Mouse (Mus musculus) C2C12 (cell line): Measurements from ENCODE around the gene Ppp2r5d. TPM values are rescaled to one million over a fixed set of nuclear protein-coding genes. Genes with fewer than 3 reads are reported as not detected.

Experiments used
- H3K27me3 ChIP-seq: one replicate; pipeline ENCODE4 v1.6.1; 2011; ENCODE audit not compliant: control insufficient read depth, insufficient read depth, insufficient read length
- H3K36me3 ChIP-seq: one replicate; pipeline ENCODE4 v1.6.1; 2011; ENCODE audit not compliant: control insufficient read depth, insufficient read depth
- H3K4me3 ChIP-seq: one replicate; pipeline ENCODE4 v1.5.1; 2011; ENCODE audit warnings: mild to moderate bottlenecking, control low read depth; ENCODE audit not compliant: poor library complexity, insufficient read depth, severe bottlenecking
- H3K79me2 ChIP-seq: one replicate; pipeline ENCODE4 v1.6.1; 2011; ENCODE audit not compliant: control insufficient read depth, insufficient read depth
- H3K79me3 ChIP-seq: one replicate; pipeline ENCODE4 v1.6.1; 2011; ENCODE audit warnings: low read depth, control low read depth
- H3ac ChIP-seq: one replicate; pipeline ENCODE3; 2011; ENCODE audit warnings: low read depth; ENCODE audit not compliant: control insufficient read depth, insufficient read length
- CEBPB ChIP-seq: IDR thresholded peaks from one replicate; pipeline ENCODE4 v1.6.1; 2011; ENCODE audit warnings: low read depth, mild to moderate bottlenecking, control low read depth, moderate library complexity
- CTCF ChIP-seq: IDR thresholded peaks from one replicate; pipeline ENCODE4 v1.5.1; 2011; ENCODE audit not compliant: control insufficient read depth, insufficient read depth, insufficient read length
- FOSL1 ChIP-seq: IDR thresholded peaks from one replicate; pipeline ENCODE4 v1.8.0; 2011; ENCODE audit warnings: mild to moderate bottlenecking, low read length; ENCODE audit not compliant: poor library complexity, insufficient read depth, severe bottlenecking
- MAX ChIP-seq: IDR thresholded peaks from one replicate; pipeline ENCODE4 v1.6.1; 2011; ENCODE audit warnings: mild to moderate bottlenecking, control low read depth
- MYOD1 ChIP-seq: IDR thresholded peaks from one replicate; pipeline ENCODE4 v1.6.1; 2011; ENCODE audit warnings: low read depth; ENCODE audit not compliant: control insufficient read depth, insufficient read length
- MYOG ChIP-seq: IDR thresholded peaks from one replicate; pipeline ENCODE4 v1.6.1; 2011; ENCODE audit not compliant: control insufficient read depth, insufficient read length; ENCODE audit errors: extremely low read depth
- USF1 ChIP-seq: IDR thresholded peaks from one replicate; pipeline ENCODE4 v1.6.1; 2011; ENCODE audit warnings: low read depth, mild to moderate bottlenecking, control low read depth, moderate library complexity
- polyA plus RNA-seq: library from polyadenylated mRNA; unstranded; fragments of >200 nt; fragmentation: generic; extraction: Trizol; gene quantifications from one replicate; pipeline ENCODE4 v1.2.1, GENCODE M21; 2012; ENCODE audit warnings: missing spikeins

Gene Ppp2r5d
- polyA plus RNA-seq, 1 experiment, result 99.5 TPM

DNA sequence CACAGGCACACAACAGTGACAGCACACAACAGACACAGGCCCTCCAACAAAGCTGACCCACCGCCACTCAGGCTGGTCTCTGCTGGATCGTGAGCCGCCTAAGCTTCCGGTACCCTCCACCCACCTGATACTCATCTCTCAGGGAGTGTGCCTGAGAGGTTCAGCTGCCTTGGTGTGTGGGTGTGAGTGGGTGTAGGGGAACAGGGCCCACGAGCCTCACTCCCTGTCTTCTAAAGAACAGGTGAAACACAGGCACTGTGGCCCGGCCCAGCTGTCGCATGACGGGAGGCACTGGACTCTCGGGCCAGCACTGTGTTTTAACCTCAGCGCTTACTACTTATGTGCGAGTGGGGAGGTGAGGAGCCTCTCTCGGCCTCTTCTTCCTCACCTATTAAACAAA, 2.8 kb downstream of the Ppp2r5d start:
- H3K79me2 ChIP-seq, result peaks cover 76% of the 10 kb centered on the region
- H3K4me3 ChIP-seq, result no peak overlapping the region
- H3ac ChIP-seq, result peak overlapping the region; percentile 6
- H3K79me3 ChIP-seq, result peaks cover 48% of the 10 kb centered on the region
- TF ChIP-seq USF1 (no peak), CTCF (no peak), MAX (no peak), MYOG (no peak), CEBPB (no peak), MYOD1 (no peak), FOSL1 (no peak)
- no peaks in the 10 kb centered on the region for H3K27me3 ChIP-seq
- peaks cover 16% of the 10 kb centered on the region for H3K36me3 ChIP-seq

DNA sequence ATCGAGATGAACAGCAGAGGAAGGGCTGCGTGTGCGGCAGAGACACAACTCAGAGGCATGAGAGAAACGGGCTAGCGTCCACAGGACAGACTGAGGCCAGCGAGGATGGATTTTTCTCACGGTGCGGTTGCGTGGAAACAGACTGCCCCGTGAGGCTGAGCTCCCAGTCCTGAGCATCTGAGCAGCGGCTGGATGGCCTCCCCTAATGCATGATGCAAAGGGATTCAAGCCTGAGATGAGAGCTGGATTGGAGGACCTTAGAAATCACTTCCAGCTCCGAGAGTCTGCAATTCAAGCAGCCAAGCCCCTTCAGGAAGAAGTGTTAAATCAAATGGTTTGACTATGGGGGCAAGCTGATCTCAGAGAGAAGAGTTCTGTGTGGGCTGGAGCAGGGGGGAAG, 3.4 kb downstream of the Ppp2r5d start:
- Histone ChIP-seq H3K36me3 (peaks cover 17% of the 10 kb centered on the region), H3K4me3 (no peak overlapping the region), H3ac (no peak overlapping the region), H3K79me2 (peaks cover 82% of the 10 kb centered on the region), H3K79me3 (peaks cover 51% of the 10 kb centered on the region), H3K27me3 (no peaks in the 10 kb centered on the region)
- TF ChIP-seq MYOG, result no peak
- no peak for TF ChIP-seq CTCF
- TF ChIP-seq MYOD1, result no peak

DNA sequence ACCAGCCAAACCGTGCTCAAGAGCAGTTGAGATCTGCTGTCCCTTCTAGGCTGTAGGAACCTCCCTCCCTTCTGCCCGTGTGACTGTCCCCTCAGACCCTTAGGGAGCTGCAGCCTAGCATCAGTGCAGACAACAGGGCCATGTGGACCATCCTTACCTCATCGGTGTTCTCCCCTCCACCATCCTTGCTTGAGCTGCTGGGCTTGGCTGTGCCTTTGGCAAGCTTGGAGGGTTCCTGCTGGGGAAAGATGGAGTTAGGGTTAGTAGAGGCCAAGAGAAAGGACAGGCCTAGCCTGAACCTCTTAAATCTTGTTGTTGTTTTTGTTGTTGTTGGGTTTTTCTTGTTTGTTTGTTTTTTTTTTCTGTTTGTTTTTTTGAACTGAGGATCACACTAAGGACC, 5.0 kb downstream of the Ppp2r5d start:
- Histone ChIP-seq H3K79me2 (peaks cover 98% of the 10 kb centered on the region), H3K36me3 (peaks cover 17% of the 10 kb centered on the region), H3ac (no peak overlapping the region), H3K27me3 (no peaks in the 10 kb centered on the region), H3K4me3 (no peak overlapping the region), H3K79me3 (peaks cover 56% of the 10 kb centered on the region)
- TF ChIP-seq MAX, result no peak
- no peak for TF ChIP-seq MYOG
- no peak for TF ChIP-seq FOSL1
- TF ChIP-seq CTCF, result no peak
- no peak for TF ChIP-seq CEBPB
- TF ChIP-seq MYOD1, result no peak
- TF ChIP-seq USF1, result no peak

DNA sequence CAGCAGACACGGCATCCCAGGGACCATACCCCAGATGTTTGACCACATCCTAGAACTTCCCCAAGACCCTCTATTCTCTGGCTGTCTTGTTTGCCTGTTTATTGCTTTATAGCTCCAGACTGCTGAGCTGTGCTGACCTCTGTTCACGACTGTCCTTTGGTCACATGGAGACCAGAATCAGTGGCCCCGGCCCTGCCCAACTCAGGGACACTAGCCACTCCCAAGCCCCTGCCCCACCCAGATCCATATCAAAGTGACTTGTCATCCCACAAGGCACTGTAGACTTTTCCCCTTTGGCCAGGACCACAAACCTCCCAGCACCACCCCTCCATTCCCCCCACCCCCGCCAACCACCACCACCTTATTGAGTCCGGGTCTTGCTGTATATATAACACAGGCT, 5.7 kb downstream of the Ppp2r5d start:
- Histone ChIP-seq H3K36me3 (peaks cover 17% of the 10 kb centered on the region), H3ac (peak overlapping the region; percentile 19), H3K27me3 (no peaks in the 10 kb centered on the region), H3K4me3 (no peak overlapping the region), H3K79me3 (peaks cover 56% of the 10 kb centered on the region), H3K79me2 (peaks cover 100% of the 10 kb centered on the region)
- TF ChIP-seq MYOD1, result no peak
- no peak for TF ChIP-seq CTCF
- no peak for TF ChIP-seq FOSL1
- TF ChIP-seq MYOG, result no peak
- no peak for TF ChIP-seq CEBPB
- peak; percentile 33 for TF ChIP-seq USF1
- TF ChIP-seq MAX, result no peak

DNA sequence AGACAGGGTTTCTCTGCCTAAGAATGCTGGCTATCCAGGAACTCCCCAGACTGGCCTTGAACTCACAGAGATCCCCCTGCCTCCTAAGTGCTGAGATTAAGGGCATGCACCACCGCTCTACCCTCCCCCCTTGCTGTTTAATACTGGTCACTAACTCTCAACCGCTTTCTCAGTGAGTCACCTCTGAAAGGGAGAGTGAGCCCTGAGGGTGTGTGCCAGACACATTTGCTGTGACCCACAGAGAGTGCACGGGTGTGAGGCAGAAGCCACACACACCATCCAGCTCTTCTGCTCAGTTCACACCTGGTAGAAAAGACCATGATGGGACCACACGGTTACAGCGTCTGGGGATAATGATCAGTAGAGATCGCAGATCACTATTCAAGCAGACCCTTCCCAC, 6.4 kb downstream of the Ppp2r5d start:
- H3ac ChIP-seq, result no peak overlapping the region
- TF ChIP-seq FOSL1 (no peak), USF1 (no peak)
- H3K27me3 ChIP-seq, result no peaks in the 10 kb centered on the region
- peaks cover 17% of the 10 kb centered on the region for H3K36me3 ChIP-seq
- H3K79me3 ChIP-seq, result peaks cover 56% of the 10 kb centered on the region
- peaks cover 100% of the 10 kb centered on the region for H3K79me2 ChIP-seq
- no peak overlapping the region for H3K4me3 ChIP-seq

DNA sequence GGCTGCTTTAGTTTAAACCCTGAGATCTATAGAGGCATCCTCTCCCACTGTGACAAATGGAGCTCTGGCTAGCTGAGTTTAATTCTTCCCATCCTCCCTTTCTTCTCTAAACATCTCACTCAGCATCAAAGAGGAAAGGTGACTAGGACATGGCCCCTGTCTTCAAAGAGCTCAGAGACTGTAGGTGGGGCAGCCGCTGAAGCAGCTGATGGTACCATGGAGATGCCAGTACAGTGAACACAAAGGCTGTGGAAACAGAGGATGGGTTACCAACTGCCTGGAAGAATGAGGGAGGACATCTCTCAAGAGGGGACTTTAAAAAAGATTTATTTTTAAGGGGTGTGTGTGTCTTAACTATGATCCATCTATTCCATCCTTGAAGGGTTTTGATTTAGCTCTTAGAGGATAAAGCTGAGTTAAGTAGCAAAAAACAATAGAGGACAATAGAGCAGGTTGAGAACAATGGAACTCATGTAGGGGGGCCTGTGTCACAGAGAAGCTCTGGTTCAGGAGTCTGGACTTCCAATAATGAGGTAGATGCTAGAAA, 10.3 kb downstream of the Ppp2r5d start:
- Histone ChIP-seq H3K79me2 (peaks cover 84% of the 10 kb centered on the region), H3K36me3 (peaks cover 11% of the 10 kb centered on the region), H3K79me3 (peaks cover 47% of the 10 kb centered on the region), H3ac (no peak overlapping the region), H3K4me3 (no peak overlapping the region), H3K27me3 (no peaks in the 10 kb centered on the region)
- TF ChIP-seq USF1 (no peak), FOSL1 (no peak), MYOG (no peak), MYOD1 (no peak), CEBPB (no peak), CTCF (no peak), MAX (no peak)
